Mouse (Mus musculus) intestine, embryonic 14.5 days (tissue): ENCODE data around the gene Prss44. TPM values are rescaled to one million over a fixed set of nuclear protein-coding genes. Genes with fewer than 3 reads are reported as not detected.
A peak's percentile ranks its signal among the peaks of the same experiment; 100 is the strongest.

ENCODE experiments used
- ATAC-seq: fragments of 200-750 bp; cut with Nextera tagmentation; replicated peaks from 2 replicates; pipeline ENCODE4 v1.8.0; 2017; ENCODE audit warnings: low read depth, moderate number of reproducible peaks, moderate TSS enrichment, moderate library complexity; ENCODE audit not compliant: low FRiP score, low TSS enrichment
- DNase-seq: peaks from one replicate; pipeline ENCODE4 v3.0.0-alpha.2; 2018; ENCODE audit warnings: low spot score
- H3K27ac ChIP-seq: fragments of 300-500 bp; sonication (generic); 2 replicates; pipeline ENCODE4 v1.5.1; 2014; ENCODE audit warnings: low read depth, mild to moderate bottlenecking, control low read depth
- H3K27me3 ChIP-seq: fragments of 300-500 bp; sonication (generic); replicated peaks from 2 replicates; pipeline ENCODE4 v1.6.1; 2014; ENCODE audit warnings: low read length, control low read depth; ENCODE audit not compliant: control insufficient read depth, insufficient read depth
- H3K36me3 ChIP-seq: fragments of 300-500 bp; sonication (generic); 2 replicates; pipeline ENCODE4 v1.6.1; 2014; ENCODE audit warnings: low read length, control low read depth; ENCODE audit not compliant: control insufficient read depth, insufficient read depth
- H3K4me1 ChIP-seq: fragments of 300-500 bp; sonication (generic); replicated peaks from 2 replicates; pipeline ENCODE4 v1.6.1; 2014; ENCODE audit warnings: low read length, control low read depth, mixed read lengths; ENCODE audit not compliant: control insufficient read depth, insufficient read depth
- H3K4me2 ChIP-seq: fragments of 300-500 bp; sonication (generic); 2 replicates; pipeline ENCODE4 v1.6.1; 2014; ENCODE audit warnings: low read length
- H3K4me3 ChIP-seq: fragments of 300-500 bp; sonication (generic); 2 replicates; pipeline ENCODE4 v1.5.1; 2014; ENCODE audit warnings: low read depth, low read length, control low read depth, mixed read lengths
- H3K9ac ChIP-seq: fragments of 300-500 bp; sonication (generic); 2 replicates; pipeline ENCODE4 v1.6.1; 2014; ENCODE audit warnings: mild to moderate bottlenecking, low read length
- H3K9me3 ChIP-seq: fragments of 300-500 bp; sonication (generic); 2 replicates; pipeline ENCODE4 v1.6.1; 2016; ENCODE audit warnings: low read length, control low read depth; ENCODE audit not compliant: control insufficient read depth
- WGBS: fragments of 180-500 bp; shearing (Covaris S2); extraction: QIAGEN DNeasy Blood & Tissue Kit; methylation state at CpG from one replicate; pipeline ENCODE4 v1.1.7; 2014; 5-methylcytosine and 5-hydroxymethylcytosine counted together
- polyA plus RNA-seq: library from polyadenylated mRNA; unstranded; fragments of >200 nt; fragmentation: Nextera tagmentation; extraction: Ambion mirVana; gene quantifications from 2 replicates; pipeline ENCODE4 v1.2.1, GENCODE M21; 2014

Gene Prss44
- polyA plus RNA-seq, 1 experiment from 2014 or later: not detected

DNA sequence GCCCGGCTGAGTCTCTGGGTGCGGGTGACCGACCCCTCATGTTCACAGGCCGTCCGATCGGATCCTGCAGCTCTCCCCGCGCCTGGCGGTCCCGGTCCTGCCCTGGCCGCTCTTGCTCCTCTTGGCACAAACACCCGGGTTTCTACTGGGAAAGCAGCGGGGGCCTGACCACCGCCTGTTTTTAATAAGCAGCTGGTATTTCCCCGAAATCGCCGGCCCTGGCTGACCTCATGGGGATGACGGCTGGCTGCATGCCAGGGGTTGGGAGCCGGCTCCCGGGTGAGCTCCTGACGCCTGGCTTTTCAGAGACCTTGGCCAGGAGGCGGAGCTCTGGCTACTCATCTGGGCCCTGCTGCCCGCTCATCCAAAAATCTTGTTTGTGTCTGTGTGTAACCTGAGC is 32.1 kb upstream of the Prss44 start:
- Histone ChIP-seq H3K4me1 (peaks cover 6% of the 10 kb centered on the region), H3K9me3 (no peaks in the 10 kb centered on the region), H3K27me3 (no peaks in the 10 kb centered on the region), H3K36me3 (no peaks in the 10 kb centered on the region), H3K9ac (peak overlapping the region; percentile 60), H3K27ac (peak overlapping the region; percentile 51; the same call in 1 of the 2 replicates), H3K4me3 (peak overlapping the region; percentile 49), H3K4me2 (peak overlapping the region; percentile 77)
- WGBS: 1% methylated on average over 23 of the region's 23 CpGs
- DNase-seq: no peak
- ATAC-seq: peak; percentile 71

DNA sequence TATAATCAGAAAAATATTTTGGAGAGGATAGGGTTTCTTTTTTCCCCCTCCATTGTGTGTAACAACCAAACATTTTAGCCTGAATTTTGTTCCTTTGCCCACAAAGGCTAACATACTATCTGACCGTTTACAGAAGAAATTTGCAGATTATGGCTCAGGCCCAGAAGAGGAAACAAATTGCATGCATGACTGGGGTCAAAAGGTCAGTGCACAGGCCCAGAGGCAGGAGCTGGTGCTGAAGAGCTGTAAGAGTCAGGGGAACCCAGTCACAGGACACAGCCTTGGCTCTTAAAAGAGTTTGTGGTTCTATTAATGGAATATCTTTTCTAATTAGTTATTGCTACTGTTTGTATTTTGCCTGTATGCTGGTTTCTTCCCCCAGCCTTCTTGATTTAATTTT is 30.2 kb upstream of the Prss44 start:
- 20% methylated on average over 1 of the region's 1 CpGs for WGBS
- Histone ChIP-seq H3K4me2 (no peak overlapping the region), H3K9ac (no peak overlapping the region), H3K27me3 (no peaks in the 10 kb centered on the region), H3K4me1 (peaks cover 6% of the 10 kb centered on the region), H3K27ac (no peak overlapping the region), H3K9me3 (no peaks in the 10 kb centered on the region; the same call in 1 of the 2 replicates), H3K4me3 (no peak overlapping the region), H3K36me3 (no peaks in the 10 kb centered on the region)
- no peak for ATAC-seq
- DNase-seq: no peak

DNA sequence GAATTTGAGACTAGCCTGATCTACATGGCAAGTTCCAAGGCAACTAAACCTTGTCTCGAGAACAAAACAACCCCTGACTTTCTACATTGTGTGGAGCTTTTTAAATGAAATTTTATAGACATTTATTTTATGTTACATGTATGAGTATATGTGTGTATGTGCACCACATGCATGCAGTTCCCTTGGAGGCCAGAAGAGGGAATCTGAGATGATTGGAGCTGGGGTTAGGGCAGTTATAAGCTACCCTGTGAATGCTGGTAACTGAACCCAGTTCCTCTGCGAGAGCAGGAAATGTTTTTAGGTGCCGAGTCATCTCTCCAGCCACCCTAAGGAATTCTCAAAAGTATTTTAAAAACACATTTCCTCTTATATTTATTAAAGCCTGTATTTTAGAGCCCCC is 25.6 kb upstream of the Prss44 start:
- no peaks in the 10 kb centered on the region for H3K4me1 ChIP-seq
- no peaks in the 10 kb centered on the region for H3K27me3 ChIP-seq
- H3K4me3 ChIP-seq: no peak overlapping the region
- no peak overlapping the region for H3K27ac ChIP-seq
- H3K9me3 ChIP-seq: no peaks in the 10 kb centered on the region; the same call in 1 of the 2 replicates
- no peak for ATAC-seq
- H3K4me2 ChIP-seq: no peak overlapping the region
- H3K9ac ChIP-seq: no peak overlapping the region
- DNase-seq: no peak
- H3K36me3 ChIP-seq: no peaks in the 10 kb centered on the region
- WGBS: 93% methylated on average over 3 of the region's 3 CpGs

DNA sequence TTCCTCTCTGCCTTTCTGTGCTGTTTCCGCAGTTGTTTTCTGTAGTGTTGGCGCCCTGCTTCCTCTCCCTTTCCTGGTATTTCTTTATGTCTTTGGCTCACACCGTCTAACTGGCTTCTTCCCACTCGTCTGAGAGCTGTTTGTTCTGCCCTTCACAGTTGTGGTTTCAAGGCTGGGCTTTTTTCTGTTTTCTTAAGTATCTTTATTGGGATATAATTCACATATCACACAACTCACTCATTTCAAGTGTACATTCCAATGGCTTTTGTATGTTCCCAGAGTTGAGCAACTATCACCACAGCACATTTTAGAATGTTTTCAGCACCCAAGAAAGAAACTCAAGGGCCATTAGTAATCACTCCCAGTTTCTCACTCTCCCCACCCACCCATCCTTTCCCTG is 23.3 kb upstream of the Prss44 start:
- Histone ChIP-seq H3K27ac (no peak overlapping the region), H3K4me3 (no peak overlapping the region), H3K4me2 (no peak overlapping the region), H3K4me1 (no peaks in the 10 kb centered on the region), H3K27me3 (no peaks in the 10 kb centered on the region), H3K9ac (no peak overlapping the region), H3K36me3 (no peaks in the 10 kb centered on the region), H3K9me3 (no peaks in the 10 kb centered on the region; the same call in 1 of the 2 replicates)
- WGBS: 76% methylated on average over 4 of the region's 4 CpGs
- ATAC-seq: no peak
- DNase-seq: no peak

DNA sequence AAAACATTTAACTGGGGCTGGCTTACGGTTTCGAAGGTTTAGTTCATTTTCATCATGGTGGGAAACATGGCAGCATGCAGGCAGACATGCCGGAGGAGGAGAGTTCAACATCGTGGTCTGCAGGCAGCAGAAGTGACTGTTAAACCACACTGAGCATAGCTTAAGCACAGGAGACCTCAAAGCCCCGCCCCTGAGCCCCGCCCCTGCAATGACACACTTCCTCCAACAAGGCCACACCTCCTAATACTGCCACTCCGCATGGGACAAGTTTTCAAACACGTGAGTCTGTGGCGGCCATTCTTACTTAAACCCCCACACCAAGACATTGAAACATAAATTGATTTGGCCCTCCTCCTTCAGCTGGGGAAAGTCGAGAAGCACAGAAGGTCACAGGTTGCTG is 16.8 kb upstream of the Prss44 start:
- no peaks in the 10 kb centered on the region for H3K36me3 ChIP-seq
- no peaks in the 10 kb centered on the region for H3K27me3 ChIP-seq
- DNase-seq (no peak), ATAC-seq (no peak)
- H3K9me3 ChIP-seq: no peaks in the 10 kb centered on the region
- no peaks in the 10 kb centered on the region for H3K4me1 ChIP-seq
- WGBS: 79% methylated on average over 10 of the region's 10 CpGs
- H3K27ac ChIP-seq: no peak overlapping the region
- H3K9ac ChIP-seq: no peak overlapping the region
- no peak overlapping the region for H3K4me3 ChIP-seq
- no peak overlapping the region for H3K4me2 ChIP-seq

DNA sequence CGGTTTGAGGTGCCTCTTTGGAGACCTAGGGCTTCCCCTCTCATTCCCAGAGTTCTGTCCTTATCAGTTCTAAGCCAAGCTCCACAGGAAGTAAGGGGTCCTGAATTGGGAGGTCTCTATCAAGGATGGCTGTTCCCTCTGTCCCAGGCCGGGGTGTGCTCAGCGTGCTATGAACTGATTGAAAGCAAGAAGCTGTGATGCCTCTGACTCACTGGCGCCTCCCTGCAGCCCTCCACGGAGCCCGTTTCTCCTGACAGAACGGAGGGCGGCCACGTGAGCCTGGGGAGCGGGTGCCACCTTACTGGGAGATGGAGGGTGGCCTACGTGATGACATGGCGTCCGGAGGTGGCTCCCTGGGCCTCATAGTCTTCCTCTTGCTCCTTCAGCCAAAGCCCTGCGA is 15.9 kb upstream of the Prss44 start, which contains the start of gene Prss42:
Gene Prss42, plus strand, starts transcription at position 301 of the 400 bp plus-strand sequence.
- ATAC-seq: no peak
- no peak within 1 kb of the TSS for H3K4me2 ChIP-seq
- 91% methylated on average over 14 of the region's 14 CpGs for WGBS
- no peaks in the 10 kb centered on the region for H3K9me3 ChIP-seq
- H3K27ac ChIP-seq: no peak within 1 kb of the TSS
- no peak within 1 kb of the TSS for H3K9ac ChIP-seq
- H3K27me3 ChIP-seq: no peaks in the 10 kb centered on the region
- DNase-seq: no peak
- no peak within 1 kb of the TSS for H3K4me3 ChIP-seq
- no peaks in the 10 kb centered on the region for H3K4me1 ChIP-seq
- H3K36me3 ChIP-seq: no peaks in the 10 kb centered on the region

DNA sequence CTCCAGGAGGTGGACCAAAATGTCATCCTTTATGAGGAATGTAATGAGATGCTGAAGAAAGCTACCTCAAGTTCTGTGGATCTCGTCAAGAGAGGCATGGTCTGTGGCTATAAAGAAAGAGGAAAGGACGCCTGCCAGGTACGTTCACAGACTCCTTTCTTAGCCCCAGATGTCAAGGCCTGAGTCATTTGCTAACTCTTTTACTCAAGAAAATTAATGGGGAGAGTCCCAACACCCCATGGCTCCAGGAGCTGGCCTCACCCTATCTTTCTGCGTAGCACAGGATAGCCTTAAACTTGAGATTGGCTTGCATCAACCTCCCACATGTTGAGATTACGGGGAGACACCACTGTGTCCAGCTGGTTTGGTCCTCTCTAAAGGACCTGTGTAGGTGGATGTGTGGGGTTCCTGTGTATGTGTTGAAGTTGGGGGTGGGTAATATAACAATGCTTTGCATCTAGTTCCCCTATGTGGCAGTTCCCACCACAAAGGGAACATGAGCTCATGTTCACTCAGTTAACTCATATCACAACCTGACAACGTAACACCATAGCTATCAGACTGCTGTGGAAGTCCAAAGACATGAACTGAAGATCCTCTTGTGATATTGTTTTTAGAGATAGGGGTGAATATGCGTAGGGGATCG is 12.8 kb upstream of the Prss44 start:
- H3K9me3 ChIP-seq: no peaks in the 10 kb centered on the region
- no peak overlapping the region for H3K27ac ChIP-seq
- no peaks in the 10 kb centered on the region for H3K4me1 ChIP-seq
- no peak for DNase-seq
- no peaks in the 10 kb centered on the region for H3K36me3 ChIP-seq
- no peak overlapping the region for H3K4me2 ChIP-seq
- 90% methylated on average over 8 of the region's 8 CpGs for WGBS
- H3K9ac ChIP-seq: no peak overlapping the region
- H3K4me3 ChIP-seq: no peak overlapping the region
- ATAC-seq: no peak
- no peaks in the 10 kb centered on the region for H3K27me3 ChIP-seq

DNA sequence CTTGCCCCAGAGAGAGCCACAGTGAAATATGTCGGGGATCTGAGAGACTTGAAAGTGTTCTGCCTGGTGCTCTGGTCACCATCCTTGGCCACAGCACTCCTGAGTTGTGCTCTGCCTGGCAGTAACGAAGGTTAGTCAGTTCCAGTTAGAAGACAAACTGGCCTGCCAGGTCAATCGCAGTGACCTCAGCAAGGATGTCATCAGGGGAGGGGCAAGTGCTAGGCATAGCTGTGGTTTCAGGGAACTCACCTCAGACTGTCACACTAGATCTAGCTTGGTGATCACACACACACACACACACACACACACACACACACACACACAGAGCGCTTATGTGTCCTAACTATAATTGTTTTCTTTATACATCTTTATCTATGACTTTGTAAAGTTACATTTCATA is 10.5 kb upstream of the Prss44 start:
- Histone ChIP-seq H3K9me3 (no peaks in the 10 kb centered on the region), H3K9ac (no peak overlapping the region), H3K36me3 (no peaks in the 10 kb centered on the region), H3K4me2 (no peak overlapping the region), H3K27me3 (no peaks in the 10 kb centered on the region), H3K4me3 (no peak overlapping the region), H3K27ac (no peak overlapping the region), H3K4me1 (no peaks in the 10 kb centered on the region)
- WGBS: 65% methylated on average over 4 of the region's 4 CpGs
- DNase-seq (no peak), ATAC-seq (no peak)

DNA sequence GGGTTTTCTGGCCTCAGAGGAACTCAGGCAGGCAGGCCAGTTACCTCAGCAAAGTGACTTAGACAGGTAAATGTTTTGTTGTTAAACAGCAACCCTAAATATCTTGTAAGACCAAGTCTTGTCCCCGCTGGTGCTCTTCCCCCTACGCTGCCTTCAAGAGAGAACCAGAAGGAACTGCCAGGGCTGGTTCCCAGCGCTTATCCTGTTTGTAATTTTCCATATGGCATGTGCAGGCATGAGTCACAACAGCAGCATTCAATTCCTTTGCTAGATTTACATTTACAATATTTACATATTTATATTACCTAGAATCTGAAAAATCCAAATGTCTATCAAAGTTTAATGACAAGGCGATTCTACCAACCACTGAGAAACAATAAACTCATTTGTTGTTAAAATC is 3.7 kb upstream of the Prss44 start:
- Histone ChIP-seq H3K9ac (no peak overlapping the region), H3K4me1 (no peaks in the 10 kb centered on the region), H3K9me3 (no peaks in the 10 kb centered on the region), H3K27ac (no peak overlapping the region), H3K27me3 (no peaks in the 10 kb centered on the region), H3K4me2 (no peak overlapping the region), H3K36me3 (no peaks in the 10 kb centered on the region), H3K4me3 (no peak overlapping the region)
- no peak for ATAC-seq
- WGBS: 66% methylated on average over 4 of the region's 4 CpGs
- DNase-seq: no peak
